Mouse (Mus musculus) embryonic fibroblast, embryonic 13.5 days (primary cell): ENCODE data around the gene Abcb8.

ENCODE experiments used
- CTCF ChIP-seq: IDR thresholded peaks from 2 replicates; pipeline ENCODE4 v1.5.1; 2011; ENCODE audit warnings: mild to moderate bottlenecking, control low read depth, low read length, moderate library complexity, borderline replicate concordance; ENCODE audit not compliant: insufficient read depth
- POLR2A ChIP-seq: IDR thresholded peaks from 2 replicates; pipeline ENCODE4 v1.6.1; 2011; ENCODE audit warnings: low read depth, mild to moderate bottlenecking, control low read depth, low read length, moderate library complexity

- TF ChIP-seq CTCF (no peak), POLR2A (no peak)
Observed at GRCm38 (mm10) chr5:24401969-24402368, 8.5 kb downstream of the Abcb8 start.
